Mouse (Mus musculus): ENCODE results near the gene Ano8.
"Not testable (repeated sequence)": the region's sequence is repeated elsewhere in the genome, so short reads cannot be mapped to it uniquely, and the experiment has no call there.

Ano8 gene

DNA sequence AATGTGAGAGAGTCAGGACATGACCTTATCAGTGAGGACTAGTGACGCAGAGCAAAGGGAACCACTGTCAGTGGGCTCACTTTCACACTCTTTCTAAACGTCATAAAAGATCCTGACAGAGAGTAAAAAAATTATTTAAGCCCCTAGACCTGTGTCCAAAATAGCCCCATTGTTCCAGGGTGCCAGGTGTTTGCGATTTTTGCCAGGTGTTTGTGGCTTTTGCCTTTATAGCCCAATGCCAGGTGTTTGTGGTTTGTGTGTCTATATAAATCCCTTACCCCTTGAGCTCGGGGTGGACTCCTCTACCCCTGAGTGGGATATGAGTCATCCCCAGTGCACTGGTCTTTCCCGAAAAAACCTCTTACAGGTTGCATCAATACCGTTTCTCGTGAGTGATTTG, 40.7 kb downstream of the Ano8 start:
- no peak for DNase-seq (ENCODE audit: low spot score in 2 of 2)

DNA sequence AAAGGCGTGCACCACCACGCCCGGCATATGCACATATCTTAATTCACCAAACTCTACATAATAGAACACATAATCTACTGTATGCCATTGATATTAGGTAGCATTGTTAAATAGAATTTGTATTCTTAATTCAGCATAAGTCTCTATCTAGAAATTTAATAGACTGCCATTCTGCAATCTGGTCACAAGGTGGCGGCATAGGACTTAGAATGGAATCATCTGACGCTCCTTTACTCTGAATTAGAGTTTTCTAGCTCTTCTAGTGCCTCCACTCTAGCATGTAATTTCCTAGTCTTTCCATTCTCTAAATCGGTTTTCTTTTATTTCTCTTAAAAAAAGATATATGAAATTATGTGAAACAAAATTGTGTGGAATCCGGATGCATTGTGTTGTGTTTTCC, 44.4 kb downstream of the Ano8 start:
- DNase-seq (ENCODE audit: low spot score in 2 of 2), result no peak

DNA sequence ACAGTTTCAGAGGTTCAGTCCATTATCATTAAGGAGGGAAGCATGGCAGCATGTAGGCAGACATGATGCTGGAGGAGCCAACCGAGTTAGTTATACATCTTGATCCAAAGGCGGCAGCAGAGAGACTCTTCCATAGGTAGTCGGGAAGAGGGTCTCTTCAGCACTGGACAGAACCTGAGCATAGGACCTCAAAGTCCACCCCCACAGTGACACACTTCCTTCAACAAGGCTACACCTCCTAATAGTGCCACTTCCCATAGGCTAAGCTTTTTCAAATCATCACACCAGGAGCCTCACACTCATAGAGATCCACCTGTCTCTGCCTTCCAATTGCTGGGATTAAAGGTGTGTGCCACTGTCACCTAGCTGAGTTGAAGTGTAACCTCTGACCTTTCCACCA, 48.7 kb downstream of the Ano8 start:
- no peak for DNase-seq (ENCODE audit: low spot score in 2 of 2)

DNA sequence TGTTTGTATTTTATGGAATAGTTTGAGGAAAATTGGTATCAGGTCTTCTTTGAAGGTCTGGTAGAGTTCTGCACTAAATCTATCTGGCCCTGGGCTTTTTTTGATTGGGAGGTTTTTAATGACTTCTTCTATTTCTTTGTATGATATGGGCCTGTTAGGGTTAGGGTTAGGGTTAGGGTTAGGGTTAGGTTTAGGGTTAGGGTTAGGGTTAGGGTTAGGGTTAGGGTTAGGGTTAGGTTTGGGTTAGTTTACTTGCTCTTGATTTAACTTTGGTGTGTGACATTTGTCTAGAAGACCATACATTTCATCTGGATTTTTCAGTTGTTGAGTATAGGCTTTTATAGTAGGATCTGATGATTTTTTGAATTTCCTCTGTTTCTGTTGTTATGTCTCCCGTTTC, 52.8 kb downstream of the Ano8 start:
- not testable (repeated sequence) for DNase-seq (ENCODE audit: low spot score in 2 of 2)

Measured in right cerebral cortex, postnatal 36 days (tissue).